Mouse (Mus musculus) neural tube, embryonic 13.5 days (tissue): ENCODE measurements around the gene Osm. TPM values are rescaled to one million over a fixed set of nuclear protein-coding genes. Genes with fewer than 3 reads are reported as not detected.

ENCODE experiments used
- polyA plus RNA-seq: library from polyadenylated mRNA; unstranded; fragments of >200 nt; fragmentation: Nextera tagmentation; extraction: Ambion mirVana; gene quantifications from 2 replicates; pipeline ENCODE4 v1.2.1, GENCODE M21; 2015

The Osm gene
- polyA plus RNA-seq, 1 experiment from 2014 or later = not detected

Other genes starting within 250 kb of the Osm start
- not detected in 2 replicates for gene Sec14l4, start 205.0 kb upstream of the Osm start, polyA plus RNA-seq
- gene Sec14l3, start 171.6 kb upstream of the Osm start, polyA plus RNA-seq = 0.25 TPM in 1 of 2 replicates, not detected in the other
- 5.4 and 6.0 TPM in 2 replicates for gene Mtfp1, start 141.0 kb upstream of the Osm start, polyA plus RNA-seq
- gene Sec14l2, start 113.0 kb upstream of the Osm start, polyA plus RNA-seq = 3.8 and 4.1 TPM in 2 replicates
- 40.5 and 43.7 TPM in 2 replicates for gene Rnf215, start 101.2 kb upstream of the Osm start, polyA plus RNA-seq
- gene Ccdc157, start 76.1 kb upstream of the Osm start, polyA plus RNA-seq = 7.6 and 7.9 TPM in 2 replicates
- 52.3 and 59.6 TPM in 2 replicates for gene Sf3a1, start 76.1 kb upstream of the Osm start, polyA plus RNA-seq
- gene Tbc1d10a, start 49.6 kb upstream of the Osm start, polyA plus RNA-seq = 30.0 and 30.3 TPM in 2 replicates
- 3.5 and 4.1 TPM in 2 replicates for gene Castor1, start 18.2 kb upstream of the Osm start, polyA plus RNA-seq
- gene Lif, start 21.1 kb downstream of the Osm start, polyA plus RNA-seq = not detected in 2 replicates
- 0.17 TPM in 1 of 2 replicates, not detected in the other for gene Hormad2, start 204.7 kb downstream of the Osm start, polyA plus RNA-seq